Mouse (Mus musculus) urinary bladder, postnatal 10 days (tissue): ENCODE data around the gene Tspan14.

Experiments used
- DNase-seq: peaks from one replicate; pipeline ENCODE4 v3.0.0; 2022; ENCODE audit warnings: low spot score

Tspan14 gene

DNA sequence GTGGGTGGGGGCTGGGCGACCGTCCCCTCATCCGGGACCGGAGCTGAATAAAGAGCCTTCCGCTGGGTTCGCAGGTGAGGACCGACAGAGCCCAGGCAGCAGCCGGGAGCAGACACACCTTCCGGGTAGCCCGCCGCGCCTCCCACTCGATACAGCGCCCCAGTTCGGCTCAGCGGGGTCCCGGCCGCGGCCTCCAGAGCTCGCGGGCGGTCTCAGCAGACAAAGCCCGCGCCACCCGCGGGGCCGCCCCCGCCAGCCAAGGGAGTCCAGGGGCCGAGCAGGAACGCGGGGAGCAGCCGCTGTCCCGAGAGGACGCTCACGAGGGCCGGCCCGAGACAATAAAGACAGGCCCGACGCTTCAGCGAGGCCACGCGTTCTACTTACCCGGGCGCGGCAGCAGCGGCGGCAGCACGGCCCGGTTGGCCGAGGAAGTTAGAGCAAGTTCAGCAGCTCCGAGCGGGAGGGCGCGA lies at the start of gene Tspan14:
Gene Tspan14 (minus strand): TSS at position 416 of the 470 bp plus-strand sequence.
- DNase-seq: no peak

- no peak for DNase-seq
Observed at GRCm38 (mm10) chr14:41014701-41015240, 48.2 kb upstream of the Tspan14 start.

DNA sequence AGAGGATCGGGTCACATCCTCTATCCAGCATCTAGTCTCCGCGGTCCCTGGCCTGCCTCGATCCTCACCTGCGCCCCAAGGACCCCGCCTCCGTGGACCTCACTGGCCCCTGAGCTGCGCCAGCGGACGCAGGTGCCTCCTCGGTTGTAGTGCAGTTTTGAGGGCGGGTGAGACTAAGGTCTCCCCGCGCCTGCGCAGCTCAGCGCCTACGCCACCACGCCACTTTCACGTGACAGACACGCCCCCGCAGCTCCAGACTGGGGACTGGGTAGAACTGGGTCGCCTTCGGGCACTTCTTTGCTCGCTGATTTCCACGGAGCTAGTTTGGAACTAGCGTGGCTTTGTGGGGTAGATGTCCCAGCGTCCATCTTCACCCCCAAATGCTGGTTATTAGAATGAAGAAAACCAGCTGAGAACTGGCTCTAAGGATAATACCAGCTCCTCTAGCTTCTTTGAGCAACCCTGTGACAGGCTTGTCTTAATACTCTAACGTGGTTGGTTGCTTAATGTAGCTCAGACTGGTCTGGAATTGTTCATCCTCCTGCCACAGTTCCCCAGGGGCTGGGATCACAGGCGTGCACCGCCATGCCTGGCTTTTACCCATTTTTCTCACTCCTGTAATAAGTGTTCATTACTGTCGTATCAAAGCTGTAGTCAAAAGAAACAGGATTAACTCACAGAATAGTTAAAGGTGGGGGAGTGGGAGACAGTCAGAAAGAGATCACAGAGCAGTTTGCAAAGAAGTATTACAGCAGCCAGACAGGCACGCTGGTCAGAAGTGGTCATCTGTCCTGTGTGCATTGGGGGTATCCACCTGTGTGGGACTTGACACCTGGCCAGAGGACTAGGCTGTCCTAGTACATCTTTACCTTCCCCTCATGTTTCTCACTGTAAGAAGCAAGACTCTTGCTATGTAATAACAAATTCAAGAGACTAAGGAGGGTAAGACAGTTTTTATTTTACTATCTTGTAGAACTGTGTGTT lies 47.3 kb upstream of the Tspan14 start, which contains the start of gene Fam213a:
Gene Fam213a (minus strand): TSS at position 159 of the 984 bp plus-strand sequence.
- DNase-seq: peak; percentile 59

DNA sequence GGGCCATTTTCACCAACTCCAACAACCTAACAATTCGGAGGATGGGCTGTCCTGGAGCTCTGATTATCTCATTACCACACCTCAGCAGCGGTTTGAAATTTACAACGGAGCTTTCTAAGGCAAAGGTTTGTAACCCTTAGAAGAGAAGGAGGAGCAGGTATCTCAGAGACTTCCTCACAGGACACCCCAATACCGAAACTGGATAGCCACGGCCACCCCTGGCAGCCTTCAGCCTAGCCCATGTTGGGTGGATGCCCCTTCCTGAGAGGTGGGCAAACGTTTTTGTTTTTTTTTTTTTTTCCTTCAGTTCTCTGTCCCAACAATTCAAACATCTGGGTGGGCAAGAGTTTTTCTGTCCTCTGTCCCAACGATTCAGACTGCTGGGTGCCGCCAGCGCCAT lies 46.5 kb upstream of the Tspan14 start:
- no peak for DNase-seq

- DNase-seq: no peak
Observed at GRCm38 (mm10) chr14:41011916-41012315, 45.3 kb upstream of the Tspan14 start.

DNA sequence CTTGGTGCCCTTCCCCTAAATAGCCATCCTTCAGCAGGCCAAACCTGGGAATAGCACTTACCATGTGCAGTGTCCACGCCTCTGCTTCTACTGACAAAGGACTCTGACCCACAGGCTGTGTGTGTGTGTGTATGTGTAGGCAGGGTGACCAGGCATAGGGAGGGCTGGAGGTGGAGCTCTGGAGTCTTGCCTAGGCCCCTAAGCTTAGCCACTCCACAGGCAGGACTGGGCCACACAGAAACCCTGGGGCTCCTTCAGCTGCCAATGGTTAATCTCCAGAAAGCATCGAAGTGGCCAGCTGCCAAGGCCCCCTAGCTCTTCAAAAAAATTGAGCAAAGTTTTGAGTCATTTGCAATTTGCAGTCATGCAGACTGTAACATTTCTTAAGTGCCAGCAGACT lies 41.5 kb upstream of the Tspan14 start:
- no peak for DNase-seq

- no peak for DNase-seq
Observed at GRCm38 (mm10) chr14:41007641-41008040, 41.0 kb upstream of the Tspan14 start.

- DNase-seq: no peak
Observed at GRCm38 (mm10) chr14:41006899-41007298, 40.3 kb upstream of the Tspan14 start.

- DNase-seq: no peak
Observed at GRCm38 (mm10) chr14:41006263-41006662, 39.7 kb upstream of the Tspan14 start.

DNA sequence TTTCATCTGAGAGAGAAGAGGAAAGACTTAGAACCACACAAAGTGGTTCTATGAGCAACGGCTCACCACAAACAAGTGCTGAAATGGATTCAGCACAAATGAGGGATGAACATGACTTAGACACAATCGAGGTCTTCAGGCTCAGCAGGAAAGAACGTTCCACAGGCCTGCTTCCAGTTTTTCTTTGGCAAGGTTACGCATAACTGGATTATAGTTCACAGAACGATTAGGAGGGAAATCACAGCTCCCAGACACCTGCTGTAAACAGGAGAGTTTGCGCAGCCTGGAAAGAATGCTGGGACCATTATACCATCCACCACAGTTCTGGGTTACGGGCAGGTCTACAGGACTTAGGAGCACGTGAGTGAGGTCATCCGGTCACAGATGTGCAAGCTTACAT lies 39.1 kb upstream of the Tspan14 start:
- no peak for DNase-seq

DNA sequence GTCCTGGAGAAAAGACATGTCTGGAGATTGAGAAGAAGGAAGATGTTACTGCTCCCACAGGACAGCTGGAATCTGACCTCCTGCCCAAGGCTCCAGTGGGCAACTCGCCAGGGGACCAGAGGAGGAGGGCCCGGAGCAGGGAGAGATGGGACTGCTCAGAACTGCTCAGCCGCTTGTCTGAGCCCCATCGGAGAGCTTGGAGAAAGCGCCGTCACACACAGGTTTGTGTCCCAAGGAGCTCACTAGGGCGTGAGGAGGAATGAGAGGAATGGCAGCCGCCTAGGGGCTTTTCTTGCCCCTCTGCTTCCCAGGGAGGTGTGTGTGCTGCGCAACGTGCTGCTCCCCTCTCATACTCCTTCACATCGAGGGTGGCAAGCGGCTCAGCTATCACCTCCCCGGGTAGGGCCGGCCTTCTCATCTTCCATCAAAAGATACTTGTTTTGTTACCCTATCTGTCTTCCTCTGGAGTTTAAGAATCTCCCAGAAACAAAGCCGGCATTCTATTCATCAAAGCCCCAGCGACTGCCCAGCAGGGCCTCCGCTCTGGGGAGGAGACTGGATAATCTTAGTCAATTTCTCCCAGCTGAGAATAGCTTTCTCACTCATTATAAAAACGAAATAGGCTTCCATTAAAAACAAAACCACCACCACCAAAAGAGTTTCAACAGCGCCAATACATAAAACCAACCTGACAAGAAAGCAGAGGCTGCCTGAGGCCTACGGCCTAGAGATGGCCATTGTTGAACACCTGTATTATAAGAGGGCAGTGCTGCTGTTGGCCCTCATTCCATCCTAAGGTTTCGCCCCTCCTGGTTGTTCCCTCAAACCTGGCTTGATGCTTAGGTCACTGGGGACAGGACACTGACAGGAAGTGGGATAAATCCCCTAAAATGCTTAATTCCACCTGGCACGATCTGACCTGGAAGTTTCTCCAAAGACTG lies 37.9 kb upstream of the Tspan14 start:
- DNase-seq: peak; percentile 30

DNA sequence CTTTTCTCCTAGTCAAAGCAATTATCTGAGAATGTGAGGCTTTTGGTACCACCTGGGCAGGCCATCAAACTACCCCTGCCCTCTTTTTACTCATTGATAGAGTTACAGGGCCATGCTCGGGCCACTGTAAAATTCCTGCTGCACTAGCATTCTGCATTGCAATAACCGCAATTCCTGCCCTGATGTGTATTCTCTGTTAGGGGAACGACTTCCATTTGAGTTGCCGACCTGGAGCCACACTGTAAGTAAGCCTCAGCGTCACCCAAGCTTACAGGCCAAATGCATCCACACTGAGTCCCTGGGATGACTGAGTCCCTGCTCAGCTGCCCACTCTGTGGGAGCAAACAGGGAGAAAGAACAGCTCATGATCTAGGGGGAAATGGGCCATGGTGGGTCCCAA lies 35.0 kb upstream of the Tspan14 start:
- no peak for DNase-seq

DNA sequence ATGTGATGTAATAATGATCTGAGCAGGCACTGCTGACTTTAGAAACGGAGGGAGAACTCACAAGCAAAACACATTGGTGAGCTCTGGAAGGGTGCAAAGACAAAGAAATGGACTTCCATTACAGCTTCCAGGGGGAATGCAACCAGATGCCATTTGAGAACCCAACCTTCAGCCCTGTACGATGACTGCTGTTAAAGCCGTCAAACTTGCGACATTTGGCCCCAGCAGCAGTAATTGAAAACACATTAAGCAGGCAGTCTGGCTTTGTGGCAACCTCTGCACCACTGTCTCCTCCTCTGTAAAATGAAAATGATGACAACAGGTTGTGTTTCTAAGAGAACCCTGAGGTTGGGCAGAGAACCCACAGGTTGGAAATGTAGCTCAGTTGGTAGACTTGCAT lies 34.2 kb upstream of the Tspan14 start:
- no peak for DNase-seq

GRCm38 (mm10) chr14:40999904-41000645 lies 33.5 kb upstream of the Tspan14 start:
- DNase-seq: no peak

- DNase-seq: no peak
Observed at GRCm38 (mm10) chr14:40996171-40996570, 29.6 kb upstream of the Tspan14 start.

GRCm38 (mm10) chr14:40992464-40992863 lies 25.9 kb upstream of the Tspan14 start:
- no peak for DNase-seq

- no peak for DNase-seq
Observed at GRCm38 (mm10) chr14:40988780-40989179, 22.2 kb upstream of the Tspan14 start.

GRCm38 (mm10) chr14:40987184-40987583 lies 20.6 kb upstream of the Tspan14 start:
- no peak for DNase-seq

- no peak for DNase-seq
Observed at GRCm38 (mm10) chr14:40985635-40986034, 19.0 kb upstream of the Tspan14 start.

DNA sequence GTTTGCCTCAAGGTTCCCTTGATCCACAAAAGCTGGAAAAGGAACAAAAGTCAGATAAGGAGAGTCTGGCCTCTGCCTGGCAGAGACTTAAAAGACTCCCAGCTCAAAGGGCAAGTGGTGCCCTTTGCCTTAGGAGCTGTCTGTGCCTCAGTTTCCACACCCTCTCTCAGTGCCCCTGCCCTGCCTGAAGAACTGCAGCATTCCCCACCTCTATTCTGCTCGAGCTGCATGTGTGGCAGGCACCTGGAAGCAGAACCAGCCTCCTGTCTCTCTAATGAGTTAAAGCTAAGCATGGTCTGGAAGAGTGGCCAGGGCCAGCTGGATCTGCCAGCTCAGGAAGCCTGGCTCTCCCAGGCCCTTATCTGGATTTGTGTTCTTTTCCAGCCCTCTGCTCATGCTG lies 13.1 kb upstream of the Tspan14 start:
- no peak for DNase-seq

DNA sequence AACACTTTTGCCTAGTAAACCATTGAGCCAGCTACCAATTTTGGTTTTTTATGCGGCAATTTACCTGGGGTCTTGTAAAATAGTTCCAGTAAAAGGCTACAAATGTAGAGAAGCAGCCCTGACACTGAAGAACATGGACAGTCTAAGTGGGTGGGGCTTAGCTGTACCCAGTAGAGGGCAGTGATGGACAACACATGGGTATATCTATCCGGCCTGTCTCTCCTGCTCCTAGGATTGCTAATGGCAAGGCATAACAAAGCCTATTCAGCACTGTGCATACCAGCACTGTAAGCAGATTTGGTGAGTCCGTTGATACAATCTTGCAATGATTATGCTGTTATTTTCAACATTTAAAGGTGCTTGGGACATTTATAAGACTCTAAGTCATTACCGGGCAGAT lies 12.4 kb upstream of the Tspan14 start:
- no peak for DNase-seq
